Comparison of ENCODE assay signal across 8 mouse cellular contexts in the genomic region with DNA sequence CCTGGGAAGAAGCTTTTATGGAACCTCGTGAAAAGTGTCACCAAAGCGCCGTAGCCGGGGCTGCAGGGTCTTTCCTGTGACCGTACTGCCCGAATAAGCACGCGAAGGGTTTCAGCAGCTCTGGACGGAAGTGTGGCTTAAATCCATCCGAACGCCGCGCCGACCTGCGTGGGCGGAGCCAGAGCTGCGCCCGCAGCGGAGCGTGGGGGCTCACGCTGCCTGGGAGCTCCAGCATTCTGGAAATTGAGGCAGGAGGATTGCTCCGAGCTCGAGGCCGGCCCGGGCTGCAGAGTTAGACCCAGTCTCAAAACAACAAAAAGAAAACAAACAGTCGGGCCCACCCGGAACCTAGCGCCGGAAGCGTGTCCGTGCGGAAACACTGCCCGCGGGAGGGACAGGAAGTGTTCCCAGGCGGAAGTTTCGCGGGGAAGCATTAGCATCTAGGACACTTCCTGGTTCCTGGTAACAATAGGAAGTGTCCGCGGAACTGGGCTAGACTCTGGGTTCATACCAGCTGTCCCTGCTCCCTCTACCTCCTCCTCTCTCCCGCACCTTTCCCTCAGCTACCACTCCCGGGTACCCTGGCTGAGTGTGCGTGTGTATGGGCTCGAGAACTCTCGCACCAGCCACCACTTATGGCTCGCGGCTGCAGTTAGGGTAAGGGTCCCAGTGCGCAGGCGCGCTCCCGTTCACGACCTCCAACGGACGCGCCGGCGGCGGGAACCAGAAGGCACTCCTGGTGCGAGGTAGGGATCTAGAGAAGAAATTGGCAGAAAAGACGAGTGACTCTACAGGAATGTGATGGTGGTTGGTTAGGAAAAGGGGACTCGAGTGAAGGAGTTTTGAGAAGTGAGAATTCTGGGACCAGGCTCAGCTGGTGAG. TPM values are rescaled to one million over a fixed set of nuclear protein-coding genes. Genes with fewer than 3 reads are reported as not detected.
DNase-seq lines count a peak whose midpoint lies in the region; ATAC-seq and TF ChIP-seq lines count a peak whose summit lies in the region.

Zfp668 (minus strand) TSS at position 362 of the 882 bp plus-strand sequence.

- peak within 1 kb of the TSS; percentile 94 for H3K4me2 ChIP-seq in hindbrain, embryonic 14.5 days (replicated peaks)

- no peak for TF ChIP-seq CTCF in Patski (IDR thresholded peaks at IDR 0.05)

- H3K4me3 ChIP-seq in hindbrain, embryonic 14.5 days (replicated peaks; ENCODE audit: low read length): peak within 1 kb of the TSS; percentile 89

- POLR2A ChIA-PET in Patski (lab: Charles Lee): interaction anchor here (0.5 to 1.4 kb wide), 6 partner anchors 10 to 101 kb away, joined by 3 to 5 read pairs (median 4); partner anchors contain the start of gene Kat8

- peak within 1 kb of the TSS; percentile 78 for H3K9ac ChIP-seq in hindbrain, embryonic 14.5 days

- ATAC-seq in Patski: peak; percentile 36
- ATAC-seq in hindbrain, embryonic 14.5 days (ENCODE audit: low FRiP score): peak; percentile 61

- H3K4me1 ChIP-seq in hindbrain, embryonic 14.5 days (replicated peaks; ENCODE audit: control insufficient read depth, insufficient read depth, low read length): peaks cover 28% of the 10 kb centered on the region

- DNase-seq in Patski (ENCODE audit: low read depth, low spot score): peak; percentile 81
- DNase-seq in cerebellum, postnatal 14 days: peak; percentile 94
- DNase-seq in frontal cortex, postnatal 14 days (ENCODE audit: low spot score in 2 of 2): peak; percentile 85 to 86
- peak; percentile 94 for DNase-seq in hindbrain, embryonic 14.5 days (ENCODE audit: low spot score)
- DNase-seq in layer of hippocampus, postnatal 36 days: peak; percentile 88
- DNase-seq in lung, postnatal 36 days: peak; percentile 96
- DNase-seq in retina, postnatal 1 day: peak; percentile 98
- DNase-seq in urinary bladder, adult 18-20 months (ENCODE audit: low spot score in 2 of 2): peak; percentile 83 to 87

- H3K27ac ChIP-seq in hindbrain, embryonic 14.5 days: peak within 1 kb of the TSS; percentile 98

- H3K36me3 ChIP-seq in hindbrain, embryonic 14.5 days (replicated peaks; ENCODE audit: control insufficient read depth, insufficient read depth): peaks cover 51% of the 10 kb centered on the region

- in situ Hi-C loops in Patski (cut with MboI; ENCODE audit: low pct_unique_long_range_greater_than_20kb): no loop called here

- whole genome bisulfite sequencing in hindbrain, embryonic 14.5 days: under 1% methylated on average over 60 of the region's 60 CpGs

- CTCF ChIA-PET in Patski (lab: Charles Lee): no interaction called here

- no peaks in the 10 kb centered on the region for H3K27me3 ChIP-seq in Patski
- H3K27me3 ChIP-seq in hindbrain, embryonic 14.5 days (ENCODE audit: control insufficient read depth, insufficient read depth, low read length): no peaks in the 10 kb centered on the region

- no peaks in the 10 kb centered on the region for H3K9me3 ChIP-seq in hindbrain, embryonic 14.5 days (ENCODE audit: control insufficient read depth, low read length)

RNA-seq across cellular contexts. Expression of gene Zfp668, which starts in this region (rescaled TPM):
- 8.9 TPM for polyA plus RNA-seq in Patski (2021)
- polyA plus RNA-seq in hindbrain, embryonic 14.5 days (2014; fragmentation: Nextera tagmentation; extraction: Ambion mirVana): 22.5 and 26.8 TPM in 2 replicates
- total RNA-seq in layer of hippocampus, postnatal 36 days (2021): 10 to 100 TPM; 24.5 to 25.5 TPM

Comparison
In these comparisons a context has a peak if more than half of its experiments do, and no peak if none do; other contexts are left out.
1. Peak in every context shown above with its lines: DNase-seq, ATAC-seq, H3K4me3 ChIP-seq and H3K27ac ChIP-seq.